Mouse (Mus musculus): ENCODE results near the gene Tmx1.
A peak's percentile ranks its signal among the peaks of the same experiment; 100 is the strongest.

Tmx1 gene

GRCm38 (mm10) chr12:70486716-70487480 lies 34.0 kb downstream of the Tmx1 start:
- no peak for DNase-seq (ENCODE audit: low spot score)

DNA sequence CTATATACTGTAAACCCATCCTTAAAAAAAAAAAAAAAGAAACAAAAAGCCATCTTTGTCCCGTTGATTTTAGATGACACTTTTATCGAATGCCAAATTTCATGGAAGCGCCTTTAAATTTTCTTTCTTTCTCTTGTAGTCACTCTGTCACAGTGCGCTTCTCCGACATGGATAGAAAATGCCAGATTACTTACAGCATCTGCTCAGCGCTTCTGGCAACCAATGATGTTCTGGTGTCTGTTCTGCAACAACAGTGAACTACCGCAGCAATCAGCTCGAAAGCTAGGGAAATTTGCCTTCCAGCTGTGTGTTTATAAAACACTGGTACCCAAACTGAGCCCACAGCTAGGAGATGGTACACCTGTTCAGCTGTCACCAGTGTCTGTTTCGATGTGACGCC lies 39.5 kb downstream of the Tmx1 start:
- no peak for DNase-seq (ENCODE audit: low spot score)

DNA sequence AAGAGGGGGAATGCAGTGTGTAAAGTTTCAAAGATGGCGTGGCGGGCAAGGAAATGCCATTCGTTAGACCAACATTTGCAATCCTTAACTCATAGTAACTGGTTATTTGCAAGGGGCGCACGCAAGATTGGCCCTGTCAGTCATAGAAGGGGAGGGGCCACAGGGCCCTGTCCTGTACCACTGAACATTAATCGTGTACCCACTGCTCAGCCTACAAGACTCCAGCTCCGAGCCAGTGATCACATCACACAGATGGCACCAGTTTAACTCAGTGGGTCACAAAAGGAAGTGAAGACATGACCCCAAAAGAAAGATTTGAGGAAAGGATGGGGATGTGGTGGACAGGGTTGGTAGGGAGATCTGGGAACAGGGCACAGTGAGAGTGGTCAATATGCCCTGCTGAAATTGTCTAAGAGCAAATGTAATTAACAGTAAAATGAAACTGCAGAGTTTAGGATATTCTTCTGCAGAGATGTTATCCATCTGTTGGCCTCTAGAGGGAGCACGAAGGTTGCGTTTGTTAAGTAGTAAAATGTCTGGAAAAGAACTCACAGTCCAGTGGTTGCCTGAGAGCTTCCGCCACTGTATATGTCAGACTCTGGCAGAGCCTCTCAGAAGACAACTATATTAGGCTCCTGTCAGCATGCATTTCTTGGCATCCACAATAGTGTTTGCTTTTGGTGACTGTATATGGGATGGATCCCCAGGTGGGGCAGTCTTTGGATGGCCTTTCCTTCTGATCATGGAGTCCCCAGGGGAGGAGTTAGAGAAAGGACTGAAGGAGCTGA lies 41.8 kb downstream of the Tmx1 start:
- peak; percentile 83 for DNase-seq (ENCODE audit: low spot score)

DNA sequence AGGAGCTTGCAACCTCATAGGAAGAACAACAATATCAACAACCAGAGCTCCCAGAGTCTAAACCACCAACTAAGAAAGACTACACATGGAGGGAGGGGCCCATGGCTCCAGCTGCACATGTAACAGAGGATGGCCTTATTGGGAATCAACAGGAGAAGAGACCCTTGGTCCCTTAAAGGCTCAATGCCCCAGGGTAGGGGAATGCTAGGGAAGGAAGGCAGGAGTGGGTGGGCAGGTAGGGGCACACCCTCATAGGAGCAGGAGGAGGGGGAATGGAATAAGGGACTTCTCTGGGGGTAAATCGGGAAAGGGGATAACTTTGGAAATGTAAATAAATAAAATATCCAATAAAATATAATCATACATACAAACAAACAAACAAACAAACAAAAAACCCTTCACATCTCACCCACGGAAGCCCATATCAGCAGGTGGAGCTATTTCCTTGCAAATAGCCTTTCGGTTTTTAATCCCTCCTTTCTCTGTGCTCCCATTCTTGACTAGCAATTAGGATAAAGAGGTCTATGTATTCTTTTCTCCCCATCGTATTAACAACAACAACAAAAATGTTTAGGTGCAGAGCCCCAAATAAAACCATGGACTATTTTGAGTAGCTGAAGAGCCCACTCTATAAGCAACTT lies 42.5 kb downstream of the Tmx1 start:
- DNase-seq (ENCODE audit: low spot score): peak; percentile 55

GRCm38 (mm10) chr12:70498091-70498490 lies 45.2 kb downstream of the Tmx1 start:
- no peak for DNase-seq (ENCODE audit: low spot score)

DNA sequence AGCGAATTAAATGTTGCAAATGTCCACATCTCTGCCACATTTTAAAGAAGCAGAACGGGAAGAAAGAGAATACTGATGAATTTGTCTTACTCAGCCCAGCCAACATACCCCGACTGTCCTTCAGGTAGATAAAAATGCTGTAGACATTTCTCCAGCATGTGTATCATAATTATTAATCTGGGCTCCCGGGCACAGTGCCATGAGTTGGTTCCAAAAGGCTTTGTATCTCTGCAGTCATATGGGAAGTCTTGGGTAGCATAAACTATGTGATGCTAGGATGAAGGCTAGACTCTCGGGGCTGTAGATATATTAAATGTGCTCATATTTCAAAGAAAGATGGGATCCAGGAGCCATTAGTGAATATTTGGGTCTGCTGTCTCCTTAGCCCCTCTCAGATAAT lies 53.1 kb downstream of the Tmx1 start:
- DNase-seq (ENCODE audit: low spot score): no peak

GRCm38 (mm10) chr12:70512023-70512422 lies 59.1 kb downstream of the Tmx1 start:
- no peak for DNase-seq (ENCODE audit: low spot score)

GRCm38 (mm10) chr12:70512431-70512830 lies 59.5 kb downstream of the Tmx1 start:
- no peak for DNase-seq (ENCODE audit: low spot score)
